Mouse (Mus musculus) gastrocnemius, adult 18-20 months (tissue): ENCODE results near the gene Nos1ap. TPM values are rescaled to one million over a fixed set of nuclear protein-coding genes. Genes with fewer than 3 reads are reported as not detected.

Experiments used
- DNase-seq: peaks from one replicate; pipeline ENCODE4 v3.0.0; 2021; ENCODE audit warnings: low spot score
- total RNA-seq, 2 experiments: library from RNA; stranded (reverse); gene quantifications; 2 replicates each; pipeline ENCODE4 v1.2.3; 2021

Gene Nos1ap
- total RNA-seq, 2 experiments from 2014 or later: 1.4 to 1.5 TPM

DNA sequence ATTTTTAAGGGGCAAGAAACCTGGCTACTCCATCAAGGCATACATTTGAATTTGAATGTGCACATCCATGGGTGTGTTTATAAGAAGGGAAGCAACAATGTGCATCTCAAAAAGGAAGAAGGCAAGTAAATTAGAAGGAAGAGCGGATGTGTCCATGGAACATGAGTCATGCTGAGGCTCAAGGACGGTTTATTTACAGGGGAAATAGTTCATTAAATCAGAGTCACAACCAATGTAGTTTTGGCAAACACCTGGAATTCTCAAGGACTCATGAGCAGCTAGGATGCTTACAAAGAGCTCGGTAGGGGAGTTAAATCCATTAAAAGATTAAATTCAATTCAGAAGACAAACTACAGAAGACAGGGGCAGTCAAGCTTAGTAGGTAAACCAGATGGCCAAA lies 169.7 kb downstream of the Nos1ap start:
- no peak for DNase-seq

DNA sequence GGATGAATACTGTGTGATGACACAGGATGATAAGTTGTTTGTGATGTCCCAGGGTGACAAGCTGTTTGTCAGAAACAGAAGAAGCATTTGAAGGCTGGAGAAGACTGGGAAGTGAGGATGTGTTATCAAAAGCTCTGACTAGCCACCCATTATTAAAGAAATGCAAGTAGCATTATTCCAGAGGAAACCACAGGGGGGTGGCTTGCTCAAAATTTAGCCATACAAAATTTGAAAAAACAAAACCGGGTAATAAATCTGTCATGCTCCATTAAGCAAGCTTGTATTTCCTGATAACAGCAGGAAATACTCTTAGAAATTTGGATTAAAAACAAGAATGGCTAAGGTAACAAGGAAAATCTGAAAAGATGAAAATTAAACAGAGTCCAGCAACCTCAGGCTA lies 171.5 kb downstream of the Nos1ap start:
- DNase-seq: no peak

DNA sequence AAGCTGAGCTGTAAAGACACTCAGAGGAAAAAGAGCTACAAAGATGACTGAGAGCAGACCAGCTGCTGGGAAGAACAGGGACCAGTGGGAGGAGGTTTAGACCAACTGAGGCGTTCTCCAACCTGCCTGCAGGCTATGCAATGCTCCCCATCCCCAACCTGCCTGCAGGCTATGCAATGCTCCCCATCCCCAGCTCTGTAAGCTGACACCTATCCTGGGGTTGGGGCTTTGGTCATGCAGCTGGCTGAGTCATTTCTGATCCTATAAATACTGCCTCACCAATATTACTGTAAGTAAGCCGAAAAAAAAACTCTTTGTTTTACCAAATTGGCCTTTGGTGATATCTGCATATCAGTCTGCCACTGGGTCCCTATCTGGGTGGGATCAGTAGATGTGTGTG lies 172.7 kb downstream of the Nos1ap start:
- no peak for DNase-seq

DNA sequence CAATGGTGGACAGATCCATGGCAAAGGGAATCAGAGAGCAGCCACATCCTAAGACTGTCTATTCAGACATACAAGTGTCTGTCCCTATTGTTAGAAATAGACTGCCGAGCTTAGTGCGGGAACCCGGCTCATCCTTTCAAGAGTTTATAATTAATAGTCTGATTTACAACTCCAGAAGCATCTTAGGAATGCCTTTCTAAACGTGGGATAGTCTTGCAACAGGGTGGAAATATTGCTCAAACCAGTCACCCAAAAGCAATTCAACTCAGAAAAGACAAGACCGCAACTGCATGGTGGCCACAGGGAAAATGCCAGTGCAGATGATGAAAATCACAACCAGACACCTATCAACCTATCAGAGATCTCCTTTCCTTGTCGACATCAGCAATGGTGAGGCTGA lies 173.5 kb downstream of the Nos1ap start:
- no peak for DNase-seq

DNA sequence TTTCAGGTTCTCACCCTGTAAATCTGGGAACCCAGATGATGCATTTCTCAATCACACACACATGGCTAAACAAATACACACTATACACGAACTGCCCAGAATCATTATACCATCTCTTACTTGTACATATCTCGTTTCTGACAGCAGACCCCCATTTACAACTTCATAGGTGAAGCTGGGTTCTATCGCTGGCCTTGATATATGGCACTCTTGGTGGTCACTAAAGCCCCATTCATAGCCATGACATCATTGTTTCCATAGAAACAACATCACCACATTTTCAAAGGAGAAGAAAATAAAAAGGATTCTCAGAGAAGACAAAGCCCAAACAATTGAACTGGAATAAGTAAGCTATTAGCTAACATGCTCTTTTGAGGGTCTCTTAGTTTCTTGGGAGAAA lies 174.3 kb downstream of the Nos1ap start:
- DNase-seq: no peak

DNA sequence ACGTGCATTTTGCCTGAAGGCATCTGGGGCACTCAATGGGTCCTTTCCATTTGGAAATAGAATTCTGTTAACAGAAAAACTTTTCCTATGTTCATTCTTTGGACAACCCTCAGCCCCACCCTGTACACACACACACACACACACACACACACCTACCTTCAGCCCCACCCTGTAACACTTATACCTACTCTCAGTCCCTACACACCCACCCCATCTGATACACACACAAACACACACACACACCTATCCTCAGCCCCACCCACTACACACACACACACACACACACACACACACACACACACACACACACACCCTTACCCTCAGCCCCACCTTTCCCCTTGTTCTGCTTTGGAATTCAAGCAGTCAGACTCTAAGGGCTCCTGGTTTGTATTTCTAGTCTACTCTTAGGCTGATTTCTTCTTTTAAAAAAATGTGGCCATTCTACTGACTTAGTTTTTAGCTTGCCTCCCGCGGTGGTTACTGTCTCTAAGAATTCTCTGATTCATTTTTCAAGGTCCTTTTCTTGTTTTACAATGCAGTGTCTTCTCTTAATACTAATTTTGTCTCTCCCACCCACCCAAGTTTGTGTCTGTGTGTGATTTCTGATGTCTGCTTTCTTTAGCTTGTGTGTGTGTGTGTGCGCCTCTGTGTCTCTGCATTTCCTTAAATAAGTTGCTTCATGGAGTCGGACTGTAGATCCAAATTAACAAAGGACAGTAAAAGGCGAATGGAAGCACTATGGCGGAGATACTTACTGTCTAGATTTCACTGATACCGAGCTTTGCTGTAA lies 179.1 kb downstream of the Nos1ap start:
- no peak for DNase-seq

DNA sequence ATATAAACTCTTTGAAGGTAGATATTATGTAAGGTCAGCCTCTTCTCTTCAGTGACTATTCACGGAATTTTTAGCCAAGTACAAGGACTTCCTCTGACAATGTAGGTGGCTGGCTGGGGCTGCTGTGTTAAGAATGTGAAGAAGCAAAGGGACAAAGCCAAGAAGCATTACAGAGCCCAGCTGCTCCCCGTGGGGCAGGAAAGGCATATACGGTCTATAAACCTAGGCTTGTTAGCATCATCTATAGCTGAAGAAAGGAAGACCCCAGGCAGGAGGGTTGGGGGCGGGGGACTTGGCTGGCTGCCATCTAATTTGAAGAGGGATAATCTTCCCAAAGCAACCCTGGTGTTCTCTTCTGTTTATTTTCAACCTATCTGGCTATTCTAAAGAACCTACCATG lies 180.6 kb downstream of the Nos1ap start:
- DNase-seq: no peak

DNA sequence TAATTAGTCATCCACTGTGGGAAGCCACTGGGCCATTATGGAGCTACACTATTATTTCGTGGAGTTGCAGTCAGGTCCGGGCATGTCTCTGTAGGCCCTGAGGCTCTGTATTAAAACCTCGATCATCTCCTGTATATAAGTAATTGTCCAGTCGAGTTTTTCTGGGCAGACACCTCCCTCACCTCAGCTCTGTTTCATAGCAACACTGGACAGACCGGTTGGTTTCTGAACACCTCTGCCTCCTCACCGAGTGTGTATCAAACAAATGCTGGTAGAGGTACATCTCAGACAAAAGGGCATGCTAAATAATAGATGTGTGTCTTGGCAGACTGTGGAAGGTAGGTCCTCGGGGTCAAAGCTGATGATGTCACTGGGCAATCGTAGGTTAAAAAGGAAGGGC lies 182.7 kb downstream of the Nos1ap start:
- no peak for DNase-seq

DNA sequence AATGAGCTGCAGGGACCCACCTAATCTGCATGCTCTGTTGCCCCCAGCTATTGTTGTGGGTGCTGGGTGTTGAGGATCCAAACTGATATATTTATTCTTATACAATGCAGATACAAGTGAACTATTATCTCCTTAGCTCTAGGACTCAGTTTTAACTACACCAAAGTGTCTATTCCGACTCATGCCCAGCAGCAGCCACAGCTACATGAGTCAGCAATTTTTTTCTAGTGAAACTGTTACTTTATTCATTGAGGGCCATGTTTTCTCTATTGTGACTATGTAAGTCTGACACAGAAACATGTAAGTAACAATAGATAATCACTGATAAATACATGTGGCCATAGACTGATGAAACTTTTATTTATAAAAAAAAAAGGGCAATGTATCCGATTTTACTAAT lies 184.5 kb downstream of the Nos1ap start:
- no peak for DNase-seq

DNA sequence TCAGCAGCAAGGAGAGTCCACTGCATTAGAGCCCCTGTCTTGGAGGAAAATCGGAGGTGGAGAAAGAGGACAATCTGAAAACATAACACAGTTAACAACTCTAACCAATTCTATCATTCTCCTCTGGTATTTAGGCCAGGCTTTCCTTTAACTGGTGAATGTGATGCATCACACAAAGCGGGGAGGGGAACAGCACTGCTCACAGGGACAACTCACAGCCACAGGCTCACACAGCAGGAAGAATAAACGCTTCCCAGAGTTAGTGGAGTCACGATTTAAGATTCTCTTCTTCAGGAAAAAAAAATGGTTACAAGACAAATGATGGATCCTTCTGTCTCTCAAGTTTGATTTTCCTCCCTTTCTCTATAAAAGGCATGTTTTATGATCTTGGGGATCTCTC lies 187.0 kb downstream of the Nos1ap start:
- DNase-seq: no peak

DNA sequence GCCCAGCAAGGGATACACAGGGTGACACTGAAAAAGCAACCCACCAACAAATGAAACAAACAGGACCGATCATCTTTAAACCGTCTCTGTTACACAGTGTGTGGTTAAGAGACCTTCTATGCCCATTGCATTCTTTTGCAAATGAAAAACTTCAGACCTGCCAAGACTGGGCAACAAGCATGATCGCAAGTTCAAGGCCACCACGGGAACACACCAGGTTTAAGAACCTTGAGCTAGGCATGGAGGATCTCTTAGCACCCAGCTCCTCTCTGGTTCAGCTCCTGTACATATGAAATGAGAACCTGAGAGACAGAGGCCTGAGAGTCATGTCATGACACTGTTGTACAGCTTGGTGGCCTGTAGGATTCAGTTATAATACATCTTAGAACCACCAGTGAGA lies 190.8 kb downstream of the Nos1ap start:
- no peak for DNase-seq

DNA sequence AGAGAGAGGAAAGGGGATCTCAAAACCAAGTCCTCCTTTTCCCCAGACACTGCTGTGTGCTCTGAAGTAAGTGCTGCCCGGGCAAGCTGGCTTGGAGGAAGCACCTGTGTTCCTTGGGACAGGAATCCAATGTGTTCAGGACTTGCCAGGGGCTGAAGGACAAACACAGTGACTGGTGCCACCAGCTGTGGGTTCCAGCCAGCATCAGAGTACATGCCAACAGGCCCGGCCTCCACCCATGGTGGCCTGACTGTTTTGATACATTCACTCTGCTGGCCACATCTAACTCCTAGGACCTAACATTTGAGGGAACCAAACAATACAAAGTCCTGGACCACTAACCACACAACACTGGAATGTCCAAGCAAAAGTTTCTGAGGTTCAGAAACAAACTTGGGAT lies 194.6 kb downstream of the Nos1ap start:
- no peak for DNase-seq

DNA sequence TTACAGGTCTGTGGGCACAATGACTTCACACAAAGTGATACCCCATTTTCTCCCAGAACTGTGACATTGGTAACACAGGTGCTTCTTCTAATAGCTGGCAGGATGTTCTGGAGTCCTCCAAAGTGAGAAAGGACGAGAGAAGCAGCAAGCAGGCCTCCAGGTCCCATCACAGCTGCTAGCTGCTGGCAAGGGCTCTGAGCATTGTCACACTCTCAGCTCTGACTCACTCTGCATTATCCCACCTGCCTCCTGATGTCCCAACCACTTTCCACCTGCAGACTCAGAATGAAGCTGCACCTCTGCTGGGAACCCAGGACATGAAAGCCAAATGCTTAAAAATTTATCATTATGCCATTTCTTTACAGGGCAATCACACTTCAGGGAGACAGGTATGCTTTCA lies 195.0 kb downstream of the Nos1ap start:
- no peak for DNase-seq

DNA sequence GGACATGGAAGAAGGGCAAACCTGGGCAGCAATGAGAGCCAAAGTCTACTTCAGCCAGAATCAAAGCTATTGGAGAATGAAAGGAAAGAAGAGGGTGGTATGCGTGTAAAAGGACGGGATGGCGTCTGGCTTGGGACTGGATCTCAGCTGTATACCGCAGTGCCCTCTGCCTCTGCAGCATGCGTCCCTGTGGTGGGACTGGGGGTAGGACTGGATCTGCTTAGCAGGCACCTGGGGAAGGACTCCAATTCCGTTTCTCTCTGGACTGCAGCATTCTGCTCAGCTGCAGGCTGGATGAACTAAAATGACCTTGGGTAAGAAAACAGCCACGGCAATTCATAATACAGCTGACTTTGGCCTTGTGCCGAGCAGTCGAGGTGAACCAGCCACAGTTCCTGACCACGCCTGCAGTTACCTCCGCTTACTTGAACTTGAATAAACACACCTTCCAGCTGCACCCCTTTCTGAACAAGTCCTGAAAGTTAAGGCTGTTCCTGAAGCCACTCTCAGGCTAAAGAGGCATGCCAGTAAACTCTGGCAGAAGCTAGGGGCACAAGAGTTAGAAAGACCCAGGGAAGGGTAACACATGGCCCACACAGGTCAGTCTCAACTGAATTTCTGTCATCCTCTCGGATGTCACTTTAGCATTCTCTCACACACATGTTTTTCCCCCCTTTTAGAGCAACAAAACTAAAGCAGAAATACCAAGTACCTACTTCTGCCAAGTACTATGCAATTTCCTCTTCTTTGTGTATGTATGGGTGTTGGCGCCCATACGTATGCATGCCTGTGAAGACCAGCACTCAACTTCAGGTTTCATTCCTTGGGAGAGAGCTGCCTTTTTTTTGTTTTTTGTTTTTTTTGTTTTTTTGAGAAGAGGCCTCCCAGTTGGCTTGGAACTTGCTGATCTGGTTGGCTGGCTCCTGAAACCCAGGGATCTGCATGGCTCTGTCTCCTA lies 196.6 kb downstream of the Nos1ap start:
- no peak for DNase-seq

DNA sequence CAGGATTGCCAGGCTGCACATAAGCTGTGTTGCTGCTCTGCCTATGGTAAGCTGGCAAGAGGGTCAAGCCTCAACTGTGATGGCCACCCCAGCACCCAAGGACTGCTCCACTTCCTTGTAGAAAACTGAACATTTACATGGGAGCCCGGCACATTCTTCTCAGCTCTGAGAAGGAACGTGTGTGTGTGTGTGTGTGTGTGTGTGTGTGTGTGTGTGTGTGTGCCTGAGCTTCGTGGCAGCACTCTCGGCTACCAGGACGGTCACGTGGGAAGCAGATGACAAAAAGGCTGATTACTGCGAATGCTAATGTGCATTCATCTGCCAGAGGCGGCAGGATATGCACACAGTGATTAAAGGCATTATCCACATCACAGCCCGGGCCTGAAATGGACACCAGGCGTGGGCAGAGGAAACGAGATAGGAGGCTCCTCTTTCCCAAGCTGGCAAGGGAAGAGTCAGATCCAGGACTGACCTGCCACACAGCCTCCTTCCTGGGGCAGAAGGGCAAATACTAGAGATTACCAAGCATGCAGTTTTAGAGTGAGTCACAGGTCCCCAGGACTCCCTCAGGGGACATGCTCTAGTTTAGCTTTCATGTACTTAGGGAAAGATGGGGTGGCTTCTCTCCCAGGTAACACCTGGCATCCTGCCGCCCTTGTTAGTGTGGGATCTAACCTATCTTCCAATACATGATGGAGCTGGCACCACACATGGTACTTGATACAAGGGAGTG lies 202.3 kb downstream of the Nos1ap start:
- no peak for DNase-seq

DNA sequence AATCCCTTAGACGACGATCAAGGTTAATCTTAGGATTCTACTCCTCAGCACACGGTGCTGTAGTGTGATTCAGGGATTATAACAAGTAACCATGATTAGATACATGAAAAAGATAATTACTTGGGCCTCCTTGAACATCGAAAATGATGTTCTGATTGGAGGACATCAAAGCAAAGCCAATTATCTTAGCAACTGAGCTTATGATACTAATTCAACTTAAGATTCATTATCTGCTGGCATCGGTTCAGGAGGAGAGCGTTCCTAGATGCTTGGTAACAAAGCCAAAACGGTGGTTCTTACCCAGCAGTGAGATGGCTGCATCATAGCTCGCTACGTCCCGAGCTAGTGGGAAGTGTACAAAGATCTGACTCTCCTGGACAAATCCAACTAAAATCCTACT lies 204.2 kb downstream of the Nos1ap start:
- no peak for DNase-seq

DNA sequence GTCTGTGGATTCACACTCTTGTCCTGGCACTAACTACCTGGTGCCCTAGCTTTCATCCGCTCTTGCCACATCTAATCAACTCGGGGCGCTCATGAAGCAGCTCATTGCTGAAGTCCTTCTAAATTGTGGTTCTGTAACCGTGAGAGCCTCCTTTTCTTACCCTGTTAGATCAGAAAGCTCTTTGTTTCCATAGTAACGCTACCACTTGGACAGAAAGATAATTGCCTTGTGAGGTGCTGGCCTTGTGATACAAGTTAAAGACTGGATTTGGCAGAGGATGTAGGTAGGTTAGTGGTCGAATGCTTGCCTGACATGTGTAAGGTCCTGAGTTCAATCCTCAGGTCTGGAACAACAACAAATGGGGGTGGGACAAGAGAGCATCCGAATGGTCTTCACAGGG lies 206.1 kb downstream of the Nos1ap start:
- no peak for DNase-seq

DNA sequence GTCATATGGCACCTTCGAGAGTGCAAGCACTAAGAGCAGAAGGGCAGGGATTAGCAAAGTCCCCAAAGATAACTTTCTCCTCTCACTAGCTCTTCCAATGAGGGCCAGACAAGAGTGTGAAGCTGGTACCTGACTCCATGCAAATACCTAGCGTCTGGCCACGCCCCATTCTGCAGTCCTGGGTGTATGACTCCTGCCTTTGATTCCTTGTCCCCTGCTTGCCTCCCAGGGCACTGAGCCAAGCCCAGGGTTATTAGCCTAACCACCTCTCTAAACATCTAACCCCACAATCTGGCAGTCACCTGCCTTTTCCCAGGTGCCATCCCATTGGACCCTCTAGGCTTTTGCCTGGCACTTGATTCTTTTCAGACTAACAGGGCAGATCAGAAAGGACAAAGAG lies 208.2 kb downstream of the Nos1ap start:
- no peak for DNase-seq

DNA sequence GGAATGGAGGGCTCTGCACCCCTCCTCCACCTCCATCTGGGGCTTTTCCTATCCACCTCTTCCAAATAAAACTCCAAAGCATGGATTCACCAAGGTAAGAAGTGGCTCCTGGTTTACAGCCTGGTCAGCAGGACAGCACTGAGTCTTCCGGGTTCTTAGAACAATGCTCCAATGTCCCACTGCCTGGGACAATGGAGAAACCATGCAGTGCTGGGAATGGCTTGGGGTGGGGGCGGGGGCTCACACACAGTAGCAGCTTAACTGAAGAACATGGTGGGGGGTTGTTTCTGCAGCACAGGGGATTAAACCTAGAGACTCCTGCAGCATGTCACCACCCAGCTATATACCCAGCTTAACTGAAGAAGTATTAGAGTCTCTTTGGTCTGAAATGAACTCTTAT lies 209.2 kb downstream of the Nos1ap start:
- DNase-seq: no peak

DNA sequence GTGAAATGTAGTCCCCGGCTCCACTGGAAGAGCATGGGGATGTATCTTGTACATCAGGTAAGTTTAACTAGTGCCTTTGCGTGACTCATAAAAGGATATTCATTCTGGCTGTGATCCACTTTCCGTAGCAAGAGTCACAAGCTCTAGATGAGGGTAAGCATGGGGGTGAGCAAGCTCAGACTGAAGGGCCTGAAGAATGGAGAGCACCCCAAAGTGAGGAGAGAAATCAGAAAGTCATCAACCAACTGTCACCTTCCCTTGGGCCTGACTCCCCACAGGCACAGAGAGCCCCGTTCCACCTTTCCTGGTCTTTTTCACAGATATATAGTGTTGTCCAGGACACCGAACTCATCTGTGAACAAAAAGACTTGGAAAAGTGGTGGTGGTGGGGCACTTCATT lies 213.9 kb downstream of the Nos1ap start:
- no peak for DNase-seq

DNA sequence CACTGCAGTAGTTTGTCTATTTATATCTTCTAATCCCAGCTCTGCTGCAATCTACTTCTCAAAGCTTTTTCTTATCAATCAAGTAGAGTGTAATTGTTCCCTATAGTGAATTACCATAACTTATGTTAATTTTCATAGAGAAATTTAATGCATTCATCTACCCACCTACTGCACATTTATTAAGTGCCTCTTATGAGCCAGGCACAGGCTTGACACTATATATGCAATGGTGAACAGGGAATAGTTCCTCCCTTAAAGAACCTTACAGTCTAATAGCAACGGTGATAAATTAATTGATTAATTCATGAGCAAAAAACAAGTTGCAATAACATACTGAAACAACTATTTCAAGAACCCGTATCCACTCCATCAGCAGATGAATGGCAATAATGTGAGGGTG lies 215.9 kb downstream of the Nos1ap start:
- DNase-seq: no peak

DNA sequence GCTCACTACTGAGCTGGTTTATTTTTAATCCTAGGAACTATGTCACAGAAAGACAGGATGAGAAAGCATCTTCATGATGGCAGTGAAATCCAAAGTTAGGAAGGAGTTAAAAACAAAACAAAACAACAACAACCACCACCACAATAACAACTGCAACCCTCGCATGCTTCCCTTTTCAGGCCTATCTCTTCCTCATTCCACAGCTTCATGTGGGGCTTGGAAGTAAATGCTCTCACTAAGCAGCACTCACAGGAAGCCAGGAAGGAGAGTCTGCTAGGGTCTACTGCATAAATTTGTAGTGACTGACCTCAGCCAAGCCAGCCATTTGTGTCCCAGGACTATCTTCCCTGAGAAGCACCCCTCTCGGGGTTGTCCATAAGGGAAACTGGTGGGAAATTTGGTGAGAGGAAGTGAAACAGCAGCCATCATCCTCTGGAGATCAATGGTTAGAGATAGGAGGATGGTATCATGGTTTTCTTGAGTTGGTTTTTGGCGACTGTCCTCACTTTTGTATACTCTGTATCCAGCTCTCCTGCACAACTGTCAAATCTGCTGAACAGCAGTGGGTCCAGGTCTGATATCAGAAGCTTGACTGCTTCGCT lies 218.4 kb downstream of the Nos1ap start:
- DNase-seq: no peak
